Comparison of ENCODE assay signal across 30 mouse cellular contexts in genomic region chr7:134093871-134094270, GRCm38 (mm10).
DNase-seq lines count a peak whose midpoint lies in the region; ATAC-seq and TF ChIP-seq lines count a peak whose summit lies in the region.
"Had no signal": no experiment of that assay in that cellular context is flagged by ENCODE, and none has a peak within 500 bp of the region (broad histone marks: within the 10 kb centered on the region; RNA-seq: fewer than 3 reads in every experiment).

No protein-coding gene starts in this region.

- no peaks in the 10 kb centered on the region for H3K9me3 ChIP-seq in limb, embryonic 12.5 days
- no peaks in the 10 kb centered on the region for H3K9me3 ChIP-seq in limb, embryonic 10.5 days (replicated peaks)
- no peaks in the 10 kb centered on the region for H3K9me3 ChIP-seq in limb, embryonic 14.5 days (ENCODE audit: control insufficient read depth, low read length)
- H3K9me3 ChIP-seq: liver, embryonic 13.5 days; neural tube, embryonic 15.5 days had no signal

- H3K4me2 ChIP-seq in limb, embryonic 12.5 days = no peak overlapping the region
- no peak overlapping the region for H3K4me2 ChIP-seq in limb, embryonic 14.5 days (replicated peaks; ENCODE audit: low read depth, low read length, severe bottlenecking)
- H3K4me2 ChIP-seq: heart, embryonic 12.5 days; hindbrain, embryonic 14.5 days; liver, embryonic 13.5 days; neural tube, embryonic 15.5 days had no signal

- no peak for TF ChIP-seq CTCF in brain, embryonic 14.5 days (IDR thresholded peaks at IDR 0.05; ENCODE audit: borderline replicate concordance, extremely low read depth, insufficient read depth, insufficient read length)

- ATAC-seq in limb, embryonic 12.5 days (ENCODE audit: insufficient number of reproducible peaks, insufficient read depth, low FRiP score, low TSS enrichment, low read depth) = peak; percentile 47; the same call in 1 of the 2 replicates
- ATAC-seq in limb, embryonic 14.5 days (ENCODE audit: low FRiP score, low read depth) = peak; percentile 37; the same call in 1 of the 2 replicates
- ATAC-seq: forebrain, embryonic 16.5 days; intestine, postnatal 0 days; lung, postnatal 0 days had no signal

- no peaks in the 10 kb centered on the region for H3K36me3 ChIP-seq in limb, embryonic 12.5 days
- no peaks in the 10 kb centered on the region for H3K36me3 ChIP-seq in limb, embryonic 10.5 days
- no peaks in the 10 kb centered on the region for H3K36me3 ChIP-seq in limb, embryonic 14.5 days (ENCODE audit: control insufficient read depth, insufficient read depth, low read length)
- H3K36me3 ChIP-seq: liver, embryonic 13.5 days; neural tube, embryonic 15.5 days had no signal

- no peak overlapping the region for H3K9ac ChIP-seq in limb, embryonic 12.5 days (replicated peaks)
- H3K9ac ChIP-seq in limb, embryonic 14.5 days (ENCODE audit: low read depth, low read length, severe bottlenecking) = no peak overlapping the region
- H3K9ac ChIP-seq: heart, embryonic 12.5 days; hindbrain, embryonic 14.5 days; liver, embryonic 13.5 days; neural tube, embryonic 15.5 days had no signal

- no peak overlapping the region for H3K4me3 ChIP-seq in limb, embryonic 12.5 days (replicated peaks)
- H3K4me3 ChIP-seq in limb, embryonic 10.5 days = no peak overlapping the region
- no peak overlapping the region for H3K4me3 ChIP-seq in limb, embryonic 14.5 days (replicated peaks; ENCODE audit: low read length)
- H3K4me3 ChIP-seq: gastrocnemius, adult 2 months; heart, adult 2 months; heart, embryonic 12.5 days; liver, embryonic 13.5 days; neural tube, embryonic 15.5 days had no signal

- no peaks in the 10 kb centered on the region for H3K27me3 ChIP-seq in limb, embryonic 12.5 days
- H3K27me3 ChIP-seq in limb, embryonic 10.5 days (ENCODE audit: low read depth, poor library complexity, severe bottlenecking) = no peaks in the 10 kb centered on the region
- H3K27me3 ChIP-seq in limb, embryonic 14.5 days (ENCODE audit: control insufficient read depth, insufficient read depth, low read length) = no peaks in the 10 kb centered on the region
- H3K27me3 ChIP-seq: heart, embryonic 12.5 days; liver, embryonic 13.5 days; neural tube, embryonic 15.5 days had no signal

- peaks cover 14% of the 10 kb centered on the region for H3K4me1 ChIP-seq in limb, embryonic 12.5 days (replicated peaks)
- peaks cover 14% of the 10 kb centered on the region for H3K4me1 ChIP-seq in limb, embryonic 10.5 days
- H3K4me1 ChIP-seq in limb, embryonic 14.5 days (ENCODE audit: control insufficient read depth, insufficient read depth, low read length) = peaks cover 18% of the 10 kb centered on the region
- H3K4me1 ChIP-seq: liver, embryonic 13.5 days had no signal

- 47% methylated on average over 2 of the region's 2 CpGs for WGBS in limb, embryonic 12.5 days
- WGBS in limb, embryonic 10.5 days = 79% methylated on average over 2 of the region's 2 CpGs
- 18% methylated on average over 2 of the region's 2 CpGs for WGBS in limb, embryonic 14.5 days

- DNase-seq in adrenal gland, adult 8-10 months = peak; percentile 37
- no peak for DNase-seq in adrenal gland, postnatal 4 days (ENCODE audit: low spot score in 2 of 2)
- no peak for DNase-seq in limb, embryonic 10.5 days (ENCODE audit: low spot score)
- peak; percentile 24 for DNase-seq in brain, embryonic 14.5 days (ENCODE audit: low read depth)
- peak; percentile 58 for DNase-seq in limb, embryonic 14.5 days (ENCODE audit: low spot score)
- DNase-seq in urinary bladder, adult 2 months (ENCODE audit: low spot score) = no peak
- no peak for DNase-seq in layer of hippocampus, postnatal 10 days (ENCODE audit: low spot score in 2 of 2)
- DNase-seq: cerebellum, adult 11-12 months; cerebellum, adult 9-11 months; embryo, embryonic 11 days; gastrocnemius, adult 2 months; gastrocnemius, postnatal 36 days; heart, adult 2 months; kidney, adult 9 months; kidney, postnatal 14 days; left cerebral cortex, postnatal 4 days; liver, embryonic 13.5 days; lung, adult 18-20 months; midbrain, embryonic 14.5 days; right cerebral cortex, adult 18-20 months; thymus, adult 2 months; thymus, postnatal 36 days had no signal

- no peak for TF ChIP-seq POLR2A in brain, embryonic 14.5 days (IDR thresholded peaks at IDR 0.05; ENCODE audit: borderline replicate concordance, extremely low read depth, insufficient read depth, insufficient read length, poor library complexity, severe bottlenecking)
- no peak for TF ChIP-seq POLR2A in limb, embryonic 14.5 days (IDR thresholded peaks at IDR 0.05; ENCODE audit: borderline replicate concordance, extremely low read depth, insufficient read depth, insufficient read length)

- peak overlapping the region; percentile 66; the same call in 1 of the 2 replicates for H3K27ac ChIP-seq in limb, embryonic 12.5 days
- H3K27ac ChIP-seq in limb, embryonic 10.5 days = no peak overlapping the region
- H3K27ac ChIP-seq in limb, embryonic 14.5 days (replicated peaks; ENCODE audit: low read depth, low read length) = peak overlapping the region; percentile 40; the same call in 1 of the 2 replicates
- H3K27ac ChIP-seq: gastrocnemius, adult 2 months; heart, adult 2 months; hindbrain, embryonic 14.5 days; liver, embryonic 13.5 days; macrophage; neural tube, embryonic 15.5 days had no signal

Comparison
In these comparisons a context has a peak if more than half of its experiments do, and no peak if none do; other contexts are left out.
1. DNase-seq: peak in adrenal gland, adult 8-10 months (single experiment), brain, embryonic 14.5 days (single experiment) and limb, embryonic 14.5 days (single experiment); none in adrenal gland, postnatal 4 days (0 of 2), limb, embryonic 10.5 days (single experiment), urinary bladder, adult 2 months (single experiment) and layer of hippocampus, postnatal 10 days (0 of 2).